Mouse (Mus musculus) cortical plate, adult 2 months (tissue): ENCODE measurements around the gene Hoxa11. TPM values are rescaled to one million over a fixed set of nuclear protein-coding genes. Genes with fewer than 3 reads are reported as not detected.

Experiments used
- H3K27ac ChIP-seq: fragments of 200-500 bp; 2 replicates; pipeline ENCODE4 v1.5.1; 2012; ENCODE audit warnings: low read length, control low read depth, inconsistent platforms; ENCODE audit not compliant: insufficient read depth
- H3K4me1 ChIP-seq: fragments of 200-500 bp; 2 replicates; pipeline ENCODE4 v1.6.1; 2011; ENCODE audit warnings: low read length; ENCODE audit not compliant: control insufficient read depth, insufficient read depth
- H3K4me3 ChIP-seq: fragments of 200-500 bp; 2 replicates; pipeline ENCODE4 v1.5.1; 2011; ENCODE audit warnings: mild to moderate bottlenecking, low read length, control low read depth; ENCODE audit not compliant: insufficient read depth
- CTCF ChIP-seq: fragments of 200-500 bp; IDR thresholded peaks from 2 replicates; pipeline ENCODE4 v1.5.1; 2011; ENCODE audit warnings: mild to moderate bottlenecking, control low read depth, low read length; ENCODE audit not compliant: insufficient read depth; ENCODE audit errors: extremely low read depth
- POLR2A ChIP-seq: fragments of 200-500 bp; IDR thresholded peaks from 2 replicates; pipeline ENCODE4 v1.6.1; 2011; ENCODE audit warnings: mild to moderate bottlenecking, low read length, control low read depth; ENCODE audit not compliant: insufficient read depth; ENCODE audit errors: extremely low read depth
- polyA plus RNA-seq: library from polyadenylated mRNA; depleted of rRNA; stranded (reverse); fragments of >200 nt; gene quantifications from 2 replicates; pipeline ENCODE4 v1.2.3, GENCODE M21; 2012

Gene Hoxa11
- polyA plus RNA-seq, 1 experiment: not detected

DNA sequence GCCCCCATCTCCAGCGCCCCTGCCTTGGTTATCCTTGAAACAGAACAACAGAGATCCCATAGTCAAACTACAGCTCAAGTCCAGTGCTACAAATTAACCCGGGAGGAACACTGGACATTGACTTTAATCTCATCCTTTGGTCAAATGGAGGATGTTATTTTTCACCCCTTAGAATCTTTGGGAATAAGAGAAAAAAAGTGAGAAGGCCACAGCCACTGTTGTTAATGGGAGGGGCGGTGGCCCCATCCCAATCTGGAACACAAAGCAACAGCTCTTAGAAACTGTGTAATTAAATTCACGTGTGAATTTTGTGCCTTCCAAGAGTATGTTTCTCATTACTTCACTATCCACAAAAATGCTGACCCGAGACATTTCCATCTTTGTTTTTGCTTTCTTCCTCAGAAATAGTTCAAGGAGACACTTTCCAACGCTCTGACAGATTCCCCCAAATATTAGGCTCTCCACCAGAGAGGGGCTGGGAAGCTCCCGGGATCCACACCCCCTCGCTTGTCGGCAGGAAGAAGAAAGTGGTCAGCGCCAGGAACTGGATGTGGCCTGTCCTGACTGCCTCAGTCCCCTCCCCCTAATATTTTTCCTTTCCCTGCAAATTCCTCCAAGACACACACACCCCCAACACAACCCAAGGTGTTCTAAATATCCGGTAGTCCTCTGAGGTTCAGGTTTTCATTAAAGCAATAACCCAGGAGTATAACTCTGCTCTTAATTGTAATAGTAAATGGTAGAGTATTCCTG, 18.0 kb downstream of the Hoxa11 start:
- H3K4me3 ChIP-seq: no peak overlapping the region
- H3K4me1 ChIP-seq: no peaks in the 10 kb centered on the region
- H3K27ac ChIP-seq: no peak overlapping the region
- no peak for TF ChIP-seq POLR2A
- TF ChIP-seq CTCF: no peak

- Histone ChIP-seq H3K4me1 (no peaks in the 10 kb centered on the region), H3K27ac (no peak overlapping the region), H3K4me3 (no peak overlapping the region)
- TF ChIP-seq POLR2A (no peak), CTCF (no peak)
Measured at GRCm38 (mm10) chr6:52226569-52227257, 18.9 kb downstream of the Hoxa11 start.

- no peaks in the 10 kb centered on the region for H3K4me1 ChIP-seq
- no peak for TF ChIP-seq CTCF
- TF ChIP-seq POLR2A: no peak
- H3K4me3 ChIP-seq: no peak overlapping the region
- H3K27ac ChIP-seq: no peak overlapping the region
Measured at GRCm38 (mm10) chr6:52225612-52226568, 19.7 kb downstream of the Hoxa11 start.

GRCm38 (mm10) chr6:52224895-52225611, 20.6 kb downstream of the Hoxa11 start:
- H3K27ac ChIP-seq: no peak overlapping the region
- TF ChIP-seq POLR2A (no peak), CTCF (no peak)
- H3K4me1 ChIP-seq: no peaks in the 10 kb centered on the region
- no peak overlapping the region for H3K4me3 ChIP-seq

- Histone ChIP-seq H3K4me1 (no peaks in the 10 kb centered on the region), H3K4me3 (no peak overlapping the region), H3K27ac (no peak overlapping the region)
- TF ChIP-seq CTCF: no peak
- no peak for TF ChIP-seq POLR2A
Measured at GRCm38 (mm10) chr6:52223939-52224760, 21.5 kb downstream of the Hoxa11 start.

DNA sequence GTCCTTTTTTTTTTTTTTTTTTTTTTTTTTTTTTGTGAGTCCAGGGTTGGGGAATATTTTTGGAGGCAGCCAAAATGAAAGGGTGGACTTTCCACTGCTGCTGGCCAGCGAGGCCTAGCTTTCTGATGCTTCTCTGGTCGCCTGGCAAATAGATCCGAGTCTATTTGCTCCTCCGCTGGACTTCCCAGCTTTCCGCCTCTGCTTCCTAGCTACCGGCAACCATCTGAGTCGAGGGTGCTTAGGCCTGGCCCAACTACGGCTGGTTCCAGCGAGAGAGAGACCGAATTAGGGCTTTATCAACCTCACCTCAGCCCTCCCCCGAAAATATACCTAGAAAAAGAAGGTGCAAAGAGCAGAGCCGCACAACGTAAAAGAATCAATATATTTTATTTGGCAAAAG, 22.9 kb downstream of the Hoxa11 start:
- Histone ChIP-seq H3K4me3 (no peak overlapping the region), H3K4me1 (no peaks in the 10 kb centered on the region), H3K27ac (no peak overlapping the region)
- TF ChIP-seq CTCF: no peak
- TF ChIP-seq POLR2A: no peak

- Histone ChIP-seq H3K4me3 (no peak overlapping the region; the same call in 1 of the 2 replicates), H3K4me1 (no peaks in the 10 kb centered on the region), H3K27ac (no peak overlapping the region)
- TF ChIP-seq CTCF (no peak), POLR2A (no peak)
Measured at GRCm38 (mm10) chr6:52221993-52222685, 23.5 kb downstream of the Hoxa11 start.

DNA sequence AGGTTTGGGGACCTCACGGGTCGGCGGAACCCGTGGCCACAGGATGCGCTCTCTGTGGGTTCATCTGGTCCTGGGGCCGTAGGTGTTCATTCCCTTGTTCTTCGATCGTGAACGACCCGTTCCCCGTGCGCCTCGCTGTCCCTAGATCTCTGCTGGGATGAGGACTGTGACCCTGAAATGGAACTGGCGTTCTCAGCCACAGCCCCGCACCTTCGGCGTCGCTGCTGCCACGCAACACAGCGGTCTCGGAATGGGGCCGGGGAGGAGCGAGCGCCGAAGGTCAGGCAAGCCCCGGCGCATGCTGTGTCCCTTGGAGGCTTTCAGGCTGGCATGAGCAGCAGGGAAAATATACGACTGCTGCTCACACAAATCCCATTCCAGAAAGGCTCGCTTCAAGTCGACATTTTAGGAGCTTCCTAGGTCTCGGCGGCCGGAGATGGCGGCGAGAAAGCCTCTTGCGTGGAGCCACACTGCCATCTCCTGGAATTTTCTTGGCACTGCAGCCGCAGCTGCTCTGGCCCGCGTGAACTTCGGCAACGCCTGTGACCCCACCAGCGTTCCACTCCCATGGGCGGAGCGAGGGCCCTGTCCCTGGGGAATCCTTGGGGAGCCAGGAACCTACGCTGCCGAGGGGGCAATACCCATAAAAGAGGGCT, 24.1 kb downstream of the Hoxa11 start, which contains the start of gene Hoxa7:
TSS of gene Hoxa7 (minus strand) at position 518 of the 656 bp plus-strand sequence.
- TF ChIP-seq CTCF (peak; percentile 77), POLR2A (no peak)
- H3K4me3 ChIP-seq: peak within 1 kb of the TSS; percentile 39
- no peak within 1 kb of the TSS for H3K27ac ChIP-seq
- no peaks in the 10 kb centered on the region for H3K4me1 ChIP-seq
